14 mouse cellular contexts compared by ENCODE assay signal in genomic region chr4:125865057-125865456, GRCm38 (mm10).
"Had no signal": no experiment of that assay in that cellular context is flagged by ENCODE, and none has a peak within 500 bp of the region (broad histone marks: within the 10 kb centered on the region; RNA-seq: fewer than 3 reads in every experiment).

No protein-coding gene starts in this region.

- ATAC-seq: liver, postnatal 0 days; midbrain, embryonic 13.5 days had no signal

- H3K9ac ChIP-seq: kidney, embryonic 15.5 days; liver, embryonic 13.5 days; liver, postnatal 0 days; lung, embryonic 15.5 days; midbrain, embryonic 13.5 days had no signal

- H3K4me1 ChIP-seq: liver, embryonic 13.5 days; lung, embryonic 15.5 days had no signal

- H3K4me2 ChIP-seq: kidney, embryonic 15.5 days; liver, embryonic 13.5 days; lung, embryonic 15.5 days; midbrain, embryonic 13.5 days had no signal

- H3K27me3 ChIP-seq: kidney, embryonic 15.5 days; liver, embryonic 13.5 days; lung, embryonic 15.5 days; midbrain, embryonic 13.5 days had no signal

- DNase-seq: kidney, adult 11 months; kidney, postnatal 14 days; liver; liver, embryonic 13.5 days; liver, postnatal 0 days; lung, postnatal 14 days; right cerebral cortex, postnatal 4 days; spleen, adult 18-20 months; thymus, postnatal 36 days had no signal

- H3K4me3 ChIP-seq: kidney, embryonic 15.5 days; left cerebral cortex, adult 2 months; liver, embryonic 13.5 days; lung, embryonic 15.5 days; midbrain, embryonic 13.5 days had no signal

- H3K27ac ChIP-seq: kidney, embryonic 15.5 days; left cerebral cortex, adult 2 months; liver, embryonic 13.5 days; lung, embryonic 15.5 days; macrophage; midbrain, embryonic 13.5 days had no signal

- H3K9me3 ChIP-seq: kidney, embryonic 15.5 days; liver, embryonic 13.5 days; lung, embryonic 15.5 days; midbrain, embryonic 13.5 days had no signal

- H3K36me3 ChIP-seq: kidney, embryonic 15.5 days; liver, embryonic 13.5 days; lung, embryonic 15.5 days; midbrain, embryonic 13.5 days had no signal
